Mouse (Mus musculus) kidney, embryonic 14.5 days (tissue): Measurements from ENCODE around the gene Slc30a9. TPM values are rescaled to one million over a fixed set of nuclear protein-coding genes. Genes with fewer than 3 reads are reported as not detected.

ENCODE experiments used
- ATAC-seq: fragments of 200-750 bp; cut with Nextera tagmentation; 2 replicates; pipeline ENCODE4 v1.8.0; 2017; ENCODE audit warnings: moderate number of reproducible peaks, mild to moderate bottlenecking, moderate TSS enrichment, moderate library complexity; ENCODE audit not compliant: low FRiP score, low TSS enrichment
- H3K27ac ChIP-seq: fragments of 300-500 bp; sonication (generic); 2 replicates; pipeline ENCODE4 v1.5.1; 2014; ENCODE audit warnings: low read depth, mild to moderate bottlenecking, low read length, moderate library complexity, mixed read lengths
- H3K27me3 ChIP-seq: fragments of 300-500 bp; sonication (generic); 2 replicates; pipeline ENCODE4 v1.6.1; 2014; ENCODE audit warnings: mild to moderate bottlenecking, low read length; ENCODE audit not compliant: control insufficient read depth, insufficient read depth
- H3K36me3 ChIP-seq: fragments of 300-500 bp; sonication (generic); 2 replicates; pipeline ENCODE4 v1.6.1; 2014; ENCODE audit warnings: low read length, mixed read lengths; ENCODE audit not compliant: control insufficient read depth, insufficient read depth
- H3K4me1 ChIP-seq: fragments of 300-500 bp; sonication (generic); 2 replicates; pipeline ENCODE4 v1.6.1; 2014; ENCODE audit warnings: low read length, mixed read lengths; ENCODE audit not compliant: control insufficient read depth, insufficient read depth
- H3K4me2 ChIP-seq: fragments of 300-500 bp; sonication (generic); replicated peaks from 2 replicates; pipeline ENCODE4 v1.6.1; 2014; ENCODE audit warnings: low read depth, mild to moderate bottlenecking, low read length
- H3K4me3 ChIP-seq: fragments of 300-500 bp; sonication (generic); 2 replicates; pipeline ENCODE4 v1.5.1; 2014; ENCODE audit warnings: mild to moderate bottlenecking, low read length
- H3K9ac ChIP-seq: fragments of 300-500 bp; sonication (generic); 2 replicates; pipeline ENCODE4 v1.6.1; 2014; ENCODE audit warnings: low read depth, mild to moderate bottlenecking, low read length, moderate library complexity
- H3K9me3 ChIP-seq: fragments of 300-500 bp; sonication (generic); 2 replicates; pipeline ENCODE4 v1.6.1; 2016; ENCODE audit warnings: low read length; ENCODE audit not compliant: control insufficient read depth
- WGBS: fragments of 180-500 bp; shearing (Covaris S2); extraction: QIAGEN DNeasy Blood & Tissue Kit; methylation state at CpG from one replicate; pipeline ENCODE4 v1.1.7; 2014; 5-methylcytosine and 5-hydroxymethylcytosine counted together
- polyA plus RNA-seq: library from polyadenylated mRNA; unstranded; fragments of >200 nt; fragmentation: Nextera tagmentation; extraction: Ambion mirVana; gene quantifications from 2 replicates; pipeline ENCODE4 v1.2.1, GENCODE M21; 2014

Gene Slc30a9
- polyA plus RNA-seq, 1 experiment from 2014 or later = 128 TPM

DNA sequence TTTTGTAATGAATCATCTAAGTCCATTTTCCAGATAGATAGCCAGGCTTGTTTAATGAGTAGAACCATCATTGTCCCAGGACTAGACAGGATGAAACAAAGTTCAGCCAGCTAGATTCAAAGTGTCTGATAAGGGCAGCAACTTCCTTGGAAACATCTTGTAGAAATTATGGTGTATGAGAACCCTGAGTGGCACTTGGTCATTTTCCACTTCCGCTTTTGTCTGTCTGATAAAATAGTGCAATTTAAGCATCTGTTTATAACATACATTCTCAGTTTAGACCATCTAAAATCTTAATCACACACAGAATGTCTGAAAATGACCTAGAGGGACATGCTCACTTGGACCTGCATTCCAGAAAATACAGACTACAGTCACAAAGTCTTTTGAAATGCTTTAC lies 2.9 kb upstream of the Slc30a9 start:
- 95% methylated on average over 1 of the region's 1 CpGs for WGBS
- Histone ChIP-seq H3K9ac (no peak overlapping the region), H3K9me3 (no peaks in the 10 kb centered on the region), H3K4me1 (0 out of 2 replicates have a peak, but pooled peaks cover 6% of the 10 kb centered on the region), H3K27me3 (no peaks in the 10 kb centered on the region), H3K4me3 (no peak overlapping the region), H3K27ac (no peak overlapping the region), H3K36me3 (no peaks in the 10 kb centered on the region), H3K4me2 (no peak overlapping the region)
- ATAC-seq = no peak

DNA sequence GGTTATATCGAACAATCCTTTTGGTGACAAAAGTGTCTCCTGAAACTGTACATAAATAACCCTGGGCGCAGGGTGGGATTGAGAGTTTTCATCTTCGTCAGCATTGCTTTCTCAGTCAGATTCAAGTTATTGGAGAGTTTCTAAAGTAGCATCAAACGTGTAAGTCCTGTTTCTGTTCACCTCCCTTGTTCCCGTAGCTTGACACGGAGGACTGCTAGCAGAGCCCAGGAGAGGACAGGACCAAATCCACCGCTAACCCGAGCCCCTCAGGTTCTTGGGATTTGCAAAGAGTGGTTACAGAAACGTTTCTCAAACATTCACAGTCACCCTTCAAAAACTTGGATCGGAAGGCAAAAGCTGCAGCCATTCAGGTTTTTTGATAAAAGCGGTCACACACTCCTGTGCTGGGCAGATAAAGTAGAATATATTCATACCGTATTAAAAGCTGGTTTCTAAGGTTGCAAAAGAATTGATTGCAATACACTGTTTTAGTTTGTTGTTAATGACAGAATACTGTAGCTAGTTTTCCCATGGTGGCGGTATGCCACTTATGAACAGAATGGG lies 986 bp downstream of the Slc30a9 start:
- 26% methylated on average over 13 of the region's 13 CpGs for WGBS
- Histone ChIP-seq H3K36me3 (no peaks in the 10 kb centered on the region), H3K4me2 (peak overlapping the region; percentile 80), H3K27ac (no peak overlapping the region), H3K9me3 (no peaks in the 10 kb centered on the region), H3K4me1 (0 out of 2 replicates have a peak, but pooled peaks cover 6% of the 10 kb centered on the region), H3K9ac (peak overlapping the region; percentile 93), H3K27me3 (no peaks in the 10 kb centered on the region), H3K4me3 (peak overlapping the region; percentile 71)
- ATAC-seq = no peak

DNA sequence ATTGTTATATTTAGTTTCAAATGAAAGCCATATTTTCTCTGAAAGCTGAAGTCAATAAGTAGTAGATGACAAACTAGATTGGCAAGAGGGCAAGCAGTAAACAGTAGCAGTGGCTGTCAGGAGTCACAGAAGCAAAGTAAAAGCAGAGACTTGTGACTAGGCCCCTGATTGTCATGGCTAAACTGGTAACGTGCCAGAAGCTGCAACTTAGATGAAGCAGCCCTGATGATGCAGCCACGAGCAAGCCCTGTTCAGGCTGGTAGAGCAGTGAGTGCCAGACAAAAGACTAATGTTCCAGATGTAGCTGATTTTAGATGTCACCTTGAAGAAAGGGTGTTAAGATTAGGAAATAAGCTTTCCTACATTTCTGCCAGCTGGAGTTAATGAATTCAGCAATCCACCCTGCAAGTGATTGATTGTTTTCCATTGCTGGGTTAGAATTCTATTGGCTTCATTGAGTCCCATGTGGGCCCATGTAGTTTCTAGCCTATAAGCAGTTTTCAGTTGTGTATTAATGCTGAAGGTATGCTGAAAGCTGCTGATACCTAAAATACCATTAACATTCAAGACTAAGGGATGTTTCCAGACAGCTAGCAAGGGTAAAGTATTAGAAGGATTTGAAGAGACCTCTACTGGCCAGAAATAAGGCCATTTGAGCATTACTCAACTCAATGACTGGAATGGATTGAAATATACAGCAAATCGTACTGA lies 5.2 kb downstream of the Slc30a9 start:
- no peak for ATAC-seq
- 82% methylated on average over 3 of the region's 3 CpGs for WGBS
- H3K4me1 ChIP-seq = 0 out of 2 replicates have a peak, but pooled peaks cover 6% of the 10 kb centered on the region
- H3K27me3 ChIP-seq = no peaks in the 10 kb centered on the region
- no peak overlapping the region for H3K9ac ChIP-seq
- no peaks in the 10 kb centered on the region for H3K9me3 ChIP-seq
- no peak overlapping the region for H3K4me3 ChIP-seq
- no peak overlapping the region for H3K4me2 ChIP-seq
- H3K27ac ChIP-seq = no peak overlapping the region
- H3K36me3 ChIP-seq = peaks cover 4% of the 10 kb centered on the region; the same call in 1 of the 2 replicates

DNA sequence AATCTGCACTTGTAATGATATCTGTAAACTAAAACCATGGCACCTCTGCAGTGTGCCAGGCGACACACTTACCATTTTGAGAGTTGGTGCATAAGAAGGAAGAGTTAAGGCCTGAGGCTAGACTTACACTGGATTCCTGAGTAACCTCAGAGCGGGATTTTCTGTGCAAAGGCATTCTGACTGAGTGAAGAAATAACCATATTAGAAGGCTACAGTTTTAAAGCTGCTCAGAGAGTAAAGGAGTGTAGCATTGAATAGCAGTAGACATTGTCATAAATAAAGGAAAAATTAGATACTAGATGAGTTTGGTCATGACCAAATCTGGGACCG lies 5.7 kb downstream of the Slc30a9 start:
- Histone ChIP-seq H3K4me2 (no peak overlapping the region), H3K27ac (no peak overlapping the region), H3K4me1 (0 out of 2 replicates have a peak, but pooled peaks cover 6% of the 10 kb centered on the region), H3K9me3 (no peaks in the 10 kb centered on the region), H3K9ac (no peak overlapping the region), H3K4me3 (no peak overlapping the region), H3K27me3 (no peaks in the 10 kb centered on the region), H3K36me3 (peaks cover 6% of the 10 kb centered on the region; the same call in 1 of the 2 replicates)
- WGBS = 88% methylated on average over 3 of the region's 3 CpGs
- no peak for ATAC-seq

DNA sequence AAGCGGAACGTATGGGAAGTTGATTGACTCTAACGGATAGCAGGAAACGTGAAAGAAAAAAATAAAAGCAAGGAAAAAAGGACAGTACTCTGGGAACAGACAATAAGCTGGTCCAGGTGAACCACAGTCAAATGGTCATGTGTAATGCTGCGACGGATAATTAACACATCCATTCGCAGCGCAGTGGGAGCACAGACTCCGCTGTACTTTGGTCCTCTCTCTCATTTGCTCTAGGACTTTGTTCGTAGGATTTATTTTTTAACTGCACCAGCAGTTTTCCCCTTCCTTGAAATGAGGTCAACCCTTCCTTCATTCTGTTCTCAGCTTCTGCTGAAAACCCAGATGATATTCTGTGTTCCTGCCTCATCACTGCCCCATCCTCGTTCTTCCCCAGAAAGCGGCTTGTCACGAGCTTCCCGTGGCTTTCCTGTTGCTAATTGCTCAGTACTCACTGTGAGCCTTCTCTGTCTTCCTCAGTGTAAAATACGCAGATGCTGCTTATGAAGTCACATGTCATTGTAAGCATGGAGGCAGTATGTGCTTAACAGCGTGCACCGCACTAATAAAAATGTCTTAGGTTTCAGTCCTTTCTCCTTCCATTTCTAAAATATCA lies 15.0 kb downstream of the Slc30a9 start:
- Histone ChIP-seq H3K9me3 (no peaks in the 10 kb centered on the region), H3K4me1 (no peaks in the 10 kb centered on the region), H3K4me2 (no peak overlapping the region), H3K36me3 (peaks cover 14% of the 10 kb centered on the region), H3K27me3 (no peaks in the 10 kb centered on the region), H3K27ac (no peak overlapping the region), H3K9ac (no peak overlapping the region), H3K4me3 (no peak overlapping the region)
- 88% methylated on average over 17 of the region's 17 CpGs for WGBS
- no peak for ATAC-seq

DNA sequence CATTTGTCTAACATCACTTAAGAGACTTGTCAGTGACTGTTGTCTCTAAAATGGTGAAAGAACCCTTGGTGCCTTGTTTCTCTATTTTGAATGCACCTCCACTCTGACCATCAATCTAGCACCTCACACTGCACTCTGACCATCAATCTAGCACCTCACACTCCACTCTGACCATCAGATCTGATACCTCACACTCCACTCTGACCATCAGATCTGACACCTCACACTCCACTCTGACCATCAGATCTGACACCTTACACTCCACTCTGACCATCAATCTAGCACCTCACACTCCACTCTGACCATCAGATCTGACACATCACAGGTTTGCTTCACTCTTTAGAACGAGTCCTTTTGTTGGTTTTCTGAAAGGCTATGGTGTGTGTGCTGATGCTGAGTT lies 17.3 kb downstream of the Slc30a9 start:
- no peak for ATAC-seq
- Histone ChIP-seq H3K4me3 (no peak overlapping the region), H3K27ac (no peak overlapping the region), H3K27me3 (no peaks in the 10 kb centered on the region), H3K9me3 (no peaks in the 10 kb centered on the region), H3K9ac (no peak overlapping the region), H3K4me1 (no peaks in the 10 kb centered on the region), H3K36me3 (peaks cover 7% of the 10 kb centered on the region), H3K4me2 (no peak overlapping the region)
- WGBS = 15% methylated on average over 1 of the region's 1 CpGs

DNA sequence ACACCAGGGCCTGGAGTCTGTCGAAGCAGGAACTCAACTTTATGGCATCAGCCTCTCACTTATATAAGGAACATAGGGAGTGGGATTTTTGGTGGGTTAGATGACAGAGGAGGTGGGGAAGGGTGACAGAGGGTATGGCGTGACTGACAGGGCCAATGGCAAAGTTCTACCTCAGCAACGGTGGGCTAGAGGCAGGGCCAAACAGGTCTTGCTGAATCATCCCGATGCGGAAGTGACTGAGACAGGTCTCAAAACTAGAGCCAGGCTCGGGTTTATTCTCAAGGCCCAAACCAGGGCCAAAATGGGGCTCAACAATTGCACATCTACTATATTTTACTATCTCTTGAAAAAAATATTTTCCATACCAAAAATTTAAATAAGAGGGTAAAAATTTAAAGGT lies 34.1 kb downstream of the Slc30a9 start:
- Histone ChIP-seq H3K4me3 (no peak overlapping the region), H3K4me1 (no peaks in the 10 kb centered on the region), H3K27me3 (no peaks in the 10 kb centered on the region), H3K4me2 (no peak overlapping the region), H3K9me3 (no peaks in the 10 kb centered on the region), H3K9ac (no peak overlapping the region), H3K36me3 (peaks cover 35% of the 10 kb centered on the region), H3K27ac (no peak overlapping the region)
- no peak for ATAC-seq
- 94% methylated on average over 6 of the region's 6 CpGs for WGBS

DNA sequence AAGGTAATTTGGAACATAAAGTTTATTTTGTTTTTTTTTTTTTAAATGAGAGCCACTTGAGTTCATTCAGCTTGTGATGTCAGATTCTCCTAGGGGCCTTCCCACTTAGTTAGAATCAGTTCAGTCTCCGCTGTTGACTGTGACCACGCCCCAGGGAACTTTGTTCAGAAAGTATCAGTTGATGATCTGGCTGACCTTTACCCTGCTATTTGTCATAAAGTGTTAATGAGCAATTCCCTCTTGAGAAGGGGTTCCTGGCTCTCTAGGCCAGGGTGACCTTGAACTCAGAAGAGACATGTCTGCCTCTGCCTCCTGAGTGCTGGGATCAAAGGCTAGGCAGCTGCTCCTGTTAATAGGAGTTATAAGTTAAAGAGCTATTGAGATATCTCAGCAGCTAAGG lies 40.3 kb downstream of the Slc30a9 start:
- 92% methylated on average over 2 of the region's 2 CpGs for WGBS

DNA sequence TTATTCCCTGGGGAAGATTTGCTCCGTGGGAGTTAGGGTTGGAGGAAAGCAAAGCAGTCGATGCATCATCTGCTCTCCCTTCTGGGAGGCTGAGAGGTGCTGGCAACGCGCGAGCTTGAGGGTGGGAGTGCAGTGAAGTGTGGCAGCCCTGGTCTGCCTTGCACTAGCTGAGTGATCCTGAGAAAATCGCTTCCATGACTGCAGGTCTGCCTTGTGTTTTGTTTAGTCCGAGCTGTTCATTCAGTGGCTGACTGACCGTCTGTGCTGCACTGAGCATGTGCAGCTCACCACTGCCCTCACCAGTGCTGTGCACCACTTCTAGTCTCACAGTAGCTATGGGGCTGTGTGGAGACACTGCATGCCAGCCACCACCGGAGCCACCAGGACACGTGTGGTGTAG lies 42.2 kb downstream of the Slc30a9 start:
- Histone ChIP-seq H3K27ac (no peak overlapping the region), H3K4me1 (no peaks in the 10 kb centered on the region), H3K9me3 (no peaks in the 10 kb centered on the region), H3K4me2 (no peak overlapping the region), H3K4me3 (no peak overlapping the region), H3K36me3 (peaks cover 68% of the 10 kb centered on the region), H3K27me3 (no peaks in the 10 kb centered on the region), H3K9ac (no peak overlapping the region)
- peak; percentile 94 for ATAC-seq
- WGBS = 44% methylated on average over 10 of the region's 10 CpGs

More for the DNA sequence above, 40.3 kb downstream of the Slc30a9 start:
- Histone ChIP-seq H3K27ac (no peak overlapping the region), H3K4me3 (no peak overlapping the region), H3K4me2 (no peak overlapping the region), H3K9me3 (no peaks in the 10 kb centered on the region), H3K9ac (no peak overlapping the region), H3K4me1 (no peaks in the 10 kb centered on the region), H3K27me3 (no peaks in the 10 kb centered on the region), H3K36me3 (peaks cover 63% of the 10 kb centered on the region)
- no peak for ATAC-seq
